Mouse (Mus musculus) stomach, embryonic 16.5 days (tissue): ENCODE results near the gene Emc9. TPM values are rescaled to one million over a fixed set of nuclear protein-coding genes. Genes with fewer than 3 reads are reported as not detected.
A peak's percentile ranks its signal among the peaks of the same experiment; 100 is the strongest.

Experiments used
- ATAC-seq: fragments of 200-750 bp; cut with Nextera tagmentation; 2 replicates; pipeline ENCODE4 v1.8.0; 2017; ENCODE audit warnings: moderate number of reproducible peaks, moderate TSS enrichment; ENCODE audit not compliant: insufficient read depth, low FRiP score
- H3K27ac ChIP-seq: fragments of 300-500 bp; sonication (generic); 2 replicates; pipeline ENCODE4 v1.5.1; 2014; ENCODE audit warnings: low read length
- H3K27me3 ChIP-seq: fragments of 300-500 bp; sonication (generic); 2 replicates; pipeline ENCODE4 v1.6.1; 2014; ENCODE audit warnings: low read length, control low read depth, mixed read lengths; ENCODE audit not compliant: control insufficient read depth, insufficient read depth
- H3K36me3 ChIP-seq: fragments of 300-500 bp; sonication (generic); 2 replicates; pipeline ENCODE4 v1.6.1; 2014; ENCODE audit warnings: low read length; ENCODE audit not compliant: control insufficient read depth, insufficient read depth
- H3K4me1 ChIP-seq: fragments of 300-500 bp; sonication (generic); 2 replicates; pipeline ENCODE4 v1.6.1; 2014; ENCODE audit warnings: low read length, control low read depth, mixed read lengths; ENCODE audit not compliant: control insufficient read depth, insufficient read depth
- H3K4me2 ChIP-seq: fragments of 300-500 bp; sonication (generic); 2 replicates; pipeline ENCODE4 v1.6.1; 2014; ENCODE audit warnings: low read depth, low read length, mixed read lengths
- H3K4me3 ChIP-seq: fragments of 300-500 bp; sonication (generic); replicated peaks from 2 replicates; pipeline ENCODE4 v1.5.1; 2014; ENCODE audit warnings: mild to moderate bottlenecking, low read length
- H3K9ac ChIP-seq: fragments of 300-500 bp; sonication (generic); 2 replicates; pipeline ENCODE4 v1.6.1; 2014; ENCODE audit warnings: low read length
- H3K9me3 ChIP-seq: fragments of 300-500 bp; sonication (generic); replicated peaks from 2 replicates; pipeline ENCODE4 v1.6.1; 2016; ENCODE audit warnings: low read length, control low read depth; ENCODE audit not compliant: control insufficient read depth
- WGBS: fragments of 180-500 bp; shearing (Covaris S2); extraction: QIAGEN DNeasy Blood & Tissue Kit; methylation state at CpG from one replicate; pipeline ENCODE4 v1.1.7; 2014; 5-methylcytosine and 5-hydroxymethylcytosine counted together
- polyA plus RNA-seq: library from polyadenylated mRNA; unstranded; fragments of >200 nt; fragmentation: Nextera tagmentation; extraction: Ambion mirVana; gene quantifications from 2 replicates; pipeline ENCODE4 v1.2.1, GENCODE M21; 2015

Gene Emc9
- polyA plus RNA-seq, 1 experiment from 2014 or later: 11.5 TPM

DNA sequence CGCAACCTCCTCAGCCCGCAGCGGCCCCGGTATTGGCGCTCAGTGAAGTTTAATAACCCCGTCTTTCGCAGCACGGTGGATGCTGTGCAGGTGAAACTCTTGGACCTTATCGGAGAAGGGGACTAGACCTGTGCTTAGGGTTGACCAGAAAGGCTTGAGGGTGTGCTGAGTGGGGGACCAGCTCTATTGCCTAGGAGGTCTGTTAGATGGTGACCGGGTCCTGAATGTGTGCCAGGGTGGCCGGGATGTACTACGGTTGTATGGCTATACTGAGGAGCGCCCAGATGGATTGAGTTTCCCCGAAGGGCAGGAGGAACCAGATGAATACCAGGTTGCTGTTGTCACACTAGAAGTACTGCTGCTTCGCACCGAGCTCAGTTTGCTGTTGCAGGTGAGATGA, 7.1 kb upstream of the Emc9 start:
- Histone ChIP-seq H3K4me1 (peaks cover 22% of the 10 kb centered on the region), H3K36me3 (peaks cover 21% of the 10 kb centered on the region; the same call in 1 of the 2 replicates), H3K27me3 (no peaks in the 10 kb centered on the region), H3K4me3 (peak overlapping the region; percentile 94), H3K9ac (peak overlapping the region; percentile 86), H3K9me3 (no peaks in the 10 kb centered on the region), H3K27ac (peak overlapping the region; percentile 100), H3K4me2 (peak overlapping the region; percentile 92)
- no peak for ATAC-seq
- 2% methylated on average over 16 of the region's 16 CpGs for WGBS

- ATAC-seq: peak; percentile 90
- H3K4me2 ChIP-seq: peak within 1 kb of the TSS; percentile 92
- H3K36me3 ChIP-seq: peaks cover 19% of the 10 kb centered on the region; the same call in 1 of the 2 replicates
- WGBS: under 1% methylated on average over 33 of the region's 33 CpGs
- H3K4me1 ChIP-seq: peaks cover 22% of the 10 kb centered on the region
- no peaks in the 10 kb centered on the region for H3K27me3 ChIP-seq
- H3K9me3 ChIP-seq: no peaks in the 10 kb centered on the region
- peak within 1 kb of the TSS; percentile 100 for H3K27ac ChIP-seq
- H3K4me3 ChIP-seq: peak within 1 kb of the TSS; percentile 94
- peak within 1 kb of the TSS; percentile 86 for H3K9ac ChIP-seq
Observed at GRCm38 (mm10) chr14:55591331-55591891, 6.3 kb upstream of the Emc9 start, which contains the start of gene Rnf31. Gene Rnf31, plus strand, starts transcription at chr14:55591708.

GRCm38 (mm10) chr14:55590748-55591330, 5.7 kb upstream of the Emc9 start, which contains the start of gene Psme2:
Gene Psme2, minus strand, starts transcription at chr14:55591113.
- H3K4me3 ChIP-seq: peak within 1 kb of the TSS; percentile 94
- H3K27ac ChIP-seq: peak within 1 kb of the TSS; percentile 100
- H3K36me3 ChIP-seq: peaks cover 13% of the 10 kb centered on the region; the same call in 1 of the 2 replicates
- H3K4me2 ChIP-seq: peak within 1 kb of the TSS; percentile 92
- peak; percentile 97 for ATAC-seq
- WGBS: 2% methylated on average over 22 of the region's 22 CpGs
- peaks cover 22% of the 10 kb centered on the region for H3K4me1 ChIP-seq
- peak within 1 kb of the TSS; percentile 86 for H3K9ac ChIP-seq
- H3K9me3 ChIP-seq: no peaks in the 10 kb centered on the region
- H3K27me3 ChIP-seq: no peaks in the 10 kb centered on the region

DNA sequence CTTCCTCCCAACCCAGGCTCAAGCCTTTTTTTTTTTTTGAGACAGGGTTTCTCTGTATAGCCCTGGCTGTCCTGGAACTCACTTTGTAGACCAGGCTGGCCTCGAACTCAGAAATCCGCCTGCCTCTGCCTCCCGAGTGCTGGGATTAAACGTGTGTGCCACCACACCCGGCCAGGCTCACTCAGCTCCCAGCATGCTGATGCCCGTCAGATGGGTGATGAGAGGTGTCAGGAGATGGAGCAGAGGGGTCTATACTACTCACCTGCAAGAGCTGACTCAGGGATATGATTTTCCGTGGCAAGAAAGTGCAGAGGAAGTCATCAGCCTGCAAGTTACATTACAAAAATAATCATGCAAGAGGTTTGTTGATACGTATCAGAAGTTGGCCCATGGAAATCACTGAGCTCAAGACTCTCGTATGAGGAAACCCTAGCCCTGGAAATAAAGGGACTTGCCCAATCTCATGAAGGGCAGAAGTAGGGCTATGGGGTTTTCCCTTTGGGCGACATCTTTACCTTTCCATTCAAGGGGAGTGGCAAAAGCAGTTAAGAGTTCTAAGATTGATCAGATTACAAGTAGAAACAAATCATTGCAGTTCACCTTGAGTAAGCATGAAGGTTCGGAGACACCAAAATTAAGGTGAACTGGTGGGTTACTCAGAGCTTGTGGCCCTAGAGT, 4.8 kb upstream of the Emc9 start:
- H3K9me3 ChIP-seq: no peaks in the 10 kb centered on the region
- peak overlapping the region; percentile 86 for H3K9ac ChIP-seq
- H3K4me2 ChIP-seq: peak overlapping the region; percentile 77
- 0 out of 2 replicates have a peak, but pooled peaks cover 5% of the 10 kb centered on the region for H3K36me3 ChIP-seq
- no peak overlapping the region; the same call in 1 of the 2 replicates for H3K27ac ChIP-seq
- WGBS: 75% methylated on average over 11 of the region's 11 CpGs
- ATAC-seq: no peak
- no peaks in the 10 kb centered on the region for H3K27me3 ChIP-seq
- peak overlapping the region; percentile 94 for H3K4me3 ChIP-seq
- H3K4me1 ChIP-seq: peaks cover 29% of the 10 kb centered on the region

GRCm38 (mm10) chr14:55589271-55589670, 4.2 kb upstream of the Emc9 start:
- Histone ChIP-seq H3K27ac (no peak overlapping the region), H3K9ac (no peak overlapping the region), H3K4me1 (peaks cover 29% of the 10 kb centered on the region), H3K4me3 (no peak overlapping the region), H3K27me3 (no peaks in the 10 kb centered on the region), H3K36me3 (0 out of 2 replicates have a peak, but pooled peaks cover 4% of the 10 kb centered on the region), H3K9me3 (no peaks in the 10 kb centered on the region), H3K4me2 (no peak overlapping the region)
- WGBS: 90% methylated on average over 5 of the region's 5 CpGs
- no peak for ATAC-seq

DNA sequence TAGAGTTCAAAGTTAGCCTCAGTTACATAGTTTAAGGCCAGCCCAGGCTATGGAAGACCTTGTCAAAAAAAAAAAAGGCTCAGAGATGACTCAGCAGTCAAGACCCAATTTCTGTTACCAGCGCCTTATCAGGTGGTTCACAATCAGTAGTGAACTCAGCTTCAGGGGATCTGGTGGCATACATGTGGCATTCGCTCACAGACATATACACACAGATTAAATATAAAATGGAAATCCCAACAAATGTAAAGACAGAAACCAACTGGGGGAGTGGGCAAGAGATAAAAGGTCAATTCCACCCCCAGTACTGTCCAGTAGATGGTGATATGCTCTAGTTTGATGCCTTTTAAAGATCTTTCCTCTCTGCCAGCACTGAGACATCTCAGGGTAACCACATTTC, 1.0 kb upstream of the Emc9 start:
- H3K27ac ChIP-seq: peak overlapping the region; percentile 67; the same call in 1 of the 2 replicates
- no peak for ATAC-seq

DNA sequence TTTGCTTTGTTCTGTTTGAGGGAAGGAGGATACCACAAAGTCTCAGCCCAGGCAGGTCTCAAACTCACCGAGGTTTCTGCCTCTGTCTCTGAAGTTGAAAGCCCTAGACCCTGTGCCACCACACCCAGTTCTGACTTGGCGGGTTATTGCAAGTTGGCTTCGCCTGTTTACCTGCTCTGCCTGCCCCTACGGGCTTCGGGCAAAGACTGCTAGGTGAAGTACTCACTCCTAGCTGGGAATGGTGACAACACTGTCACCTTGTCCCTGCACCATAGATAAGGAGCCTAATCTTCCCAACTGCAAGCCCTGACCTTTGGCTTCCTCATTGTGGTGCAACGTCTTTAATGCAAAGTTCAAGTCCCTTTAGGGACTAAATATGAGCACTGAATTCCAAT, 461 bp upstream of the Emc9 start:
- Histone ChIP-seq H3K4me3 (peak overlapping the region; percentile 63), H3K27me3 (no peaks in the 10 kb centered on the region), H3K4me1 (peaks cover 15% of the 10 kb centered on the region), H3K4me2 (peak overlapping the region; percentile 80), H3K36me3 (peaks cover 7% of the 10 kb centered on the region; the same call in 1 of the 2 replicates), H3K9ac (0 out of 2 replicates have a peak overlapping the region, but pooled peaks have one; percentile 18), H3K9me3 (no peaks in the 10 kb centered on the region), H3K27ac (peak overlapping the region; percentile 67)
- ATAC-seq: peak; percentile 51
- WGBS: 46% methylated on average over 6 of the region's 6 CpGs

More for the DNA sequence above, 1.0 kb upstream of the Emc9 start:
- H3K4me1 ChIP-seq: peaks cover 15% of the 10 kb centered on the region
- whole genome bisulfite sequencing: 89% methylated on average over 2 of the region's 2 CpGs
- no peak overlapping the region for H3K4me3 ChIP-seq
- H3K9me3 ChIP-seq: no peaks in the 10 kb centered on the region
- H3K4me2 ChIP-seq: no peak overlapping the region
- H3K27me3 ChIP-seq: no peaks in the 10 kb centered on the region
- H3K9ac ChIP-seq: no peak overlapping the region
- 0 out of 2 replicates have a peak, but pooled peaks cover 4% of the 10 kb centered on the region for H3K36me3 ChIP-seq

- ATAC-seq: no peak
- Histone ChIP-seq H3K27me3 (no peaks in the 10 kb centered on the region), H3K9ac (peak overlapping the region; percentile 75), H3K4me2 (peak overlapping the region; percentile 80), H3K4me3 (peak overlapping the region; percentile 63), H3K27ac (no peak overlapping the region), H3K4me1 (peaks cover 8% of the 10 kb centered on the region; the same call in 1 of the 2 replicates), H3K36me3 (peaks cover 11% of the 10 kb centered on the region), H3K9me3 (no peaks in the 10 kb centered on the region)
- WGBS: 37% methylated on average over 5 of the region's 5 CpGs
Observed at GRCm38 (mm10) chr14:55584303-55584701, 800 bp downstream of the Emc9 start.
